Mouse (Mus musculus): Measurements from ENCODE around the gene St6galnac4. TPM values are rescaled to one million over a fixed set of nuclear protein-coding genes. Genes with fewer than 3 reads are reported as not detected.
A peak's percentile ranks its signal among the peaks of the same experiment; 100 is the strongest.

Gene St6galnac4
- polyA plus RNA-seq, 1 experiment from 2014 or later: 7.4 TPM

DNA sequence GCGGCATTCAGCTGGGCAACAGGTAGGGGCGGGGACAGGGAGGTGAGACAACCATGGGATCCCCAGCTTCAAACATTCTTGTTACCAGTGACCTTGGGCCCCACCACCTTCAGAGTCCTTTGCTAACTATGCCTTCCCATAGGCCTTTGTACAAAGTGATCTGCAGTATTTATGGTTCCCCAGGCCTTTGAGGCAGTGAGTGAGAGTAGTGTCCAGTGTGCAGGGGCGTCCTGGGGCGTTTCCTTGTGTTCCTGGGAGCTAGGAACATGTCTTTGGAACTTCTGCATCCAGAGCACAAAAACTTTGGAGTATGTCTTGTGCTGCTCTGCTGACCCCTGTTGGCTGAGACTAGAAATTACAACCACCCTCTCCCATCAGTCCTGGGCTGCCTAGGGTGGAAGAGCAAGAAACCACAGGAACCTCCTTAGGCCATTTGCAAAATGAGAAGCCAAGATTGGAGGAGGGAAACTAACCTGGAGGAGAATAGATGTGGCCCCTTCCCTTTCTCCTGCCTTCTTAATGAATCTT is 20.3 kb upstream of the St6galnac4 start:
- Histone ChIP-seq H3K27me3 (ENCODE audit: control insufficient read depth, insufficient read depth, low read depth, low read length) (no peaks in the 10 kb centered on the region), H3K27ac (ENCODE audit: low read length) (no peak overlapping the region), H3K4me1 (ENCODE audit: control insufficient read depth, low read depth, low read length) (peaks cover 4% of the 10 kb centered on the region), H3K4me3 (ENCODE audit: low read depth, low read length) (no peak overlapping the region), H3K9ac (ENCODE audit: low read depth, low read length) (no peak overlapping the region), H3K36me3 (ENCODE audit: control insufficient read depth, insufficient read depth) (0 out of 2 replicates have a peak, but pooled peaks cover 2% of the 10 kb centered on the region), H3K9me3 (replicated peaks; ENCODE audit: control insufficient read depth, low read length) (no peaks in the 10 kb centered on the region), H3K4me2 (ENCODE audit: low read depth, low read length) (no peak overlapping the region)
- WGBS (ENCODE audit: insufficient replicate concordance): 28% methylated on average over 4 of the region's 4 CpGs
- ATAC-seq (ENCODE audit: low read depth): no peak

DNA sequence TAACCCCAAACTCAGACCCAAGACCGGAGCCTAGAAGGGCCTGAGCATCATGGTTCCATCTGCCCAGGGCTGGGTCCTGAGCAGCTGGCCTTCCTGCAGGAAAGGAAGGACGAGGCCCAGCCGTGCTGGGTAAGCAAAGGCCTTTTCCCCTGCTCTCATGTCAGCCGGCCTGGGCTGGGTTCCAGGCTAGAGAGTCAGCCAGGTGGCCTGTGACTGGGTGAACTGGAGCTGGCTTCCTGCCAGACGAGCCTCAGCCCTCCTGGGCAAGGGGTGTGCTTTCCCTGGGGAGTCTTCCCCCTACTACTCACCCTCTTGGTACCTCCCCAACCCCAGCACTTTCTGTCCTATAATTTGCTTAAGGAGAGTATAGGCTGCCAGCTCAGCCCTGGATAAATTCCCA is 18.7 kb upstream of the St6galnac4 start:
- no peak overlapping the region for H3K4me2 ChIP-seq (ENCODE audit: low read depth, low read length)
- peaks cover 11% of the 10 kb centered on the region for H3K4me1 ChIP-seq (ENCODE audit: control insufficient read depth, low read depth, low read length)
- WGBS (ENCODE audit: insufficient replicate concordance): 45% methylated on average over 5 of the region's 5 CpGs
- ATAC-seq (ENCODE audit: low read depth): no peak
- no peak overlapping the region for H3K27ac ChIP-seq (ENCODE audit: low read length)
- H3K9ac ChIP-seq (ENCODE audit: low read depth, low read length): no peak overlapping the region
- H3K36me3 ChIP-seq (ENCODE audit: control insufficient read depth, insufficient read depth): peaks cover 7% of the 10 kb centered on the region; the same call in 1 of the 2 replicates
- H3K27me3 ChIP-seq (ENCODE audit: control insufficient read depth, insufficient read depth, low read depth, low read length): no peaks in the 10 kb centered on the region
- H3K4me3 ChIP-seq (ENCODE audit: low read depth, low read length): no peak overlapping the region
- no peaks in the 10 kb centered on the region for H3K9me3 ChIP-seq (replicated peaks; ENCODE audit: control insufficient read depth, low read length)

DNA sequence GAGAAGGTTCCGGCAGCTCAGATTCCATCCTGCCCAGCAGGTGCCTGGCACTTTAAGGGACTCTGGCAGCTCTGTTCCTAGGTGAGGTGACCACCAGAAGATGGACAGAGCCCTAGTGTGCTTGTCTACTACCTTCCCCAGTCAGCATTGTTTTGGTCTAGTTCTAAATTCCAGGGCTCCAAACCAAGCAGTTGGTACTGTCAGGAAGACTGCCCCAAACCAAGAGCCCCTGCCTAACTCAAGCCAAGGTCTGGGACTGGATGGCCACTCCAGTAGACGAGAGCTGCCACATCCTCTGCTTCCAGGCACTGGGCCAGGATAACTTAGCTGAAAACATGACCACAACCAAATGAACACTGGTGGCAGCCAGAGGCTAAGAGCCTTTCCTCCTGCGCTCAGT is 18.0 kb upstream of the St6galnac4 start:
- no peak for ATAC-seq (ENCODE audit: low read depth)
- 82% methylated on average over 3 of the region's 3 CpGs for WGBS (ENCODE audit: insufficient replicate concordance)
- H3K27me3 ChIP-seq (ENCODE audit: control insufficient read depth, insufficient read depth, low read depth, low read length): no peaks in the 10 kb centered on the region
- H3K9me3 ChIP-seq (replicated peaks; ENCODE audit: control insufficient read depth, low read length): no peaks in the 10 kb centered on the region
- no peak overlapping the region for H3K9ac ChIP-seq (ENCODE audit: low read depth, low read length)
- no peak overlapping the region for H3K4me2 ChIP-seq (ENCODE audit: low read depth, low read length)
- peaks cover 7% of the 10 kb centered on the region; the same call in 1 of the 2 replicates for H3K36me3 ChIP-seq (ENCODE audit: control insufficient read depth, insufficient read depth)
- no peak overlapping the region for H3K27ac ChIP-seq (ENCODE audit: low read length)
- no peak overlapping the region for H3K4me3 ChIP-seq (ENCODE audit: low read depth, low read length)
- H3K4me1 ChIP-seq (ENCODE audit: control insufficient read depth, low read depth, low read length): peaks cover 11% of the 10 kb centered on the region

DNA sequence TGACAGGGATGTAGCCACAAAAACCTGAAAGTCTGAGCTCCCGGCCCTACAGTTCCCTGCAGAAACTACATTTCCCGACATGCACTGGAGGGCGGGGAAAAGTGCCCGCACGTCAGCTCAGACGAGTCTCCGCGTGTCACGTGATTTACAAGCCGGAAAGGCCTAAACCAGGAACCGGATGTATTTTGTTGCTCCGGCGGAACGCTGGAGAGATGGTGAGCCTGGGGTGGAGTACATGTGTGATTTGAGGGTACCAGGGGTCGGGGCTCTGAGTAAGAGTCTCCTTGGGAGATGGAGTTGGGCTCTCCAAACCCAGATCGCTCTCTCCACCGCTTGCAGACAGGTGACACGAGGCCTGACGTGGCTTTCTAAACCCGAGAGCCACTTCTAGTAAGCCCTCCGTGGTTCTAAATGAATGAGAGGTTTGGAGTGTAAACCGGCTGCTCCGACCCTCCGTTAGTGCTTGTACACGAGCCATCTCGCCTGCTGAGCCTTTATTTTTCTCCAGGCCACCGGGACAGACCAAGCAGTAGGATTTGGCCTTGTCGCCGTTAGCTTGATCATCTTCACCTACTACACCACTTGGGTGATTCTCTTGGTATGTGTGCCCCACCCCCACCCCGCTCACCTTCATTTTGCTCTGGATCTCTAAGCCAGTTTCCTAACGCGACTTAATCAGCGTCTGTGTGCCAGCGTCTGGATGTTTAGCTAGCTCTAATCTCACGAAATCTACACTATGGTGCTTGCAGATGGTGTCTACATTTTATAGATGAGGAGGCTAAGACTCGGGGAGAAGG is 16.0 kb upstream of the St6galnac4 start, which contains the start of gene Dpm2:
Gene Dpm2 (plus strand): TSS at position 161 of the 797 bp plus-strand sequence.
- peak within 1 kb of the TSS; percentile 87 for H3K4me3 ChIP-seq (ENCODE audit: low read depth, low read length)
- H3K9me3 ChIP-seq (replicated peaks; ENCODE audit: control insufficient read depth, low read length): no peaks in the 10 kb centered on the region
- H3K9ac ChIP-seq (ENCODE audit: low read depth, low read length): peak within 1 kb of the TSS; percentile 82
- peaks cover 7% of the 10 kb centered on the region; the same call in 1 of the 2 replicates for H3K36me3 ChIP-seq (ENCODE audit: control insufficient read depth, insufficient read depth)
- peak within 1 kb of the TSS; percentile 85 for H3K4me2 ChIP-seq (ENCODE audit: low read depth, low read length)
- WGBS (ENCODE audit: insufficient replicate concordance): under 1% methylated on average over 36 of the region's 36 CpGs
- ATAC-seq (ENCODE audit: low read depth): peak; percentile 86
- peaks cover 18% of the 10 kb centered on the region for H3K4me1 ChIP-seq (ENCODE audit: control insufficient read depth, low read depth, low read length)
- no peaks in the 10 kb centered on the region; the same call in 1 of the 2 replicates for H3K27me3 ChIP-seq (ENCODE audit: control insufficient read depth, insufficient read depth, low read depth, low read length)
- peak within 1 kb of the TSS; percentile 69 for H3K27ac ChIP-seq (ENCODE audit: low read length)

DNA sequence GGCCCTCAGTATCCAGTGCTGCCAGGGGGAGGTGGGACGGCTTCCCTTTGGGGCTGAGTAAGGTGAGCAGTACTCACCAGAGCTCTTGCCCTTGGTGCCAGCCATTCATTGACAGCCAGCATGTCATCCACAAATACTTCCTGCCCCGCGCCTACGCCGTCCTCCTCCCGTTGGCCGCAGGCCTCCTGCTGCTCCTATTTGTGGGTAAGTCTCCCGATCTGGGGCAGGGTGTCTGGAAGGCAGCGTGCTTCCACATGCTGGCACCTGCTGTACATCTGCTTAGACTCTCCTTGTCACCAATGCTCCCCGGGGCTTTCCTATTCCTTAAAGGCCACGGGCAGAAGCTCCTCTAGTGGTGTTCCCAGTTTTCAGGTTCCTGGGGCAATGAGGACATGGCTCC is 14.7 kb upstream of the St6galnac4 start:
- H3K36me3 ChIP-seq (ENCODE audit: control insufficient read depth, insufficient read depth): peaks cover 7% of the 10 kb centered on the region; the same call in 1 of the 2 replicates
- no peak overlapping the region for H3K27ac ChIP-seq (ENCODE audit: low read length)
- no peak overlapping the region for H3K9ac ChIP-seq (ENCODE audit: low read depth, low read length)
- H3K4me3 ChIP-seq (ENCODE audit: low read depth, low read length): no peak overlapping the region
- 89% methylated on average over 11 of the region's 11 CpGs for WGBS (ENCODE audit: insufficient replicate concordance)
- H3K27me3 ChIP-seq (ENCODE audit: control insufficient read depth, insufficient read depth, low read depth, low read length): no peaks in the 10 kb centered on the region; the same call in 1 of the 2 replicates
- H3K4me2 ChIP-seq (ENCODE audit: low read depth, low read length): peak overlapping the region; percentile 85; the same call in 1 of the 2 replicates
- H3K4me1 ChIP-seq (ENCODE audit: control insufficient read depth, low read depth, low read length): peaks cover 18% of the 10 kb centered on the region
- ATAC-seq (ENCODE audit: low read depth): no peak
- H3K9me3 ChIP-seq (replicated peaks; ENCODE audit: control insufficient read depth, low read length): no peaks in the 10 kb centered on the region

DNA sequence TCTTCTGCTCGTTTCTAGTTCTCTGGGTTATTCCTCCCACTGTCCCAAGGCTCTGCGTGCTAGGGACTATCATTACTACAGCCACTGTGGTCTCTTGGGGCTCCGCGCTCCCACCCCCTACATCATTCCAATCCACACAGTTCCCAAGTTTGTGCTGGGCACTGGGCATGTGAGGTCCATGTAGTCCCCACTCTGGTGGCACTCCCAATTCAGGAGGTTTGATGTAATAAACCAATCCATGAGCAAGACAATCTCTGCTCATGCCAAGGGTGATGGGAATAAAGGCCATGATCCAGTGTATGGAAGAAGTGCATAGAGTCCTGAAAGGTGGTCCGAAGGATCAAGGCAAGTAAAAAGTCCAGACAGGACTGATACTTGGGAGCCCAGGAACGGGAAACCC is 12.4 kb upstream of the St6galnac4 start, which contains the start of gene Pip5kl1:
Gene Pip5kl1 (plus strand): TSS at position 301 of the 400 bp plus-strand sequence.
- Histone ChIP-seq H3K27ac (ENCODE audit: low read length) (no peak within 1 kb of the TSS), H3K4me3 (ENCODE audit: low read depth, low read length) (peak within 1 kb of the TSS; percentile 22), H3K36me3 (ENCODE audit: control insufficient read depth, insufficient read depth) (peaks cover 5% of the 10 kb centered on the region; the same call in 1 of the 2 replicates)

DNA sequence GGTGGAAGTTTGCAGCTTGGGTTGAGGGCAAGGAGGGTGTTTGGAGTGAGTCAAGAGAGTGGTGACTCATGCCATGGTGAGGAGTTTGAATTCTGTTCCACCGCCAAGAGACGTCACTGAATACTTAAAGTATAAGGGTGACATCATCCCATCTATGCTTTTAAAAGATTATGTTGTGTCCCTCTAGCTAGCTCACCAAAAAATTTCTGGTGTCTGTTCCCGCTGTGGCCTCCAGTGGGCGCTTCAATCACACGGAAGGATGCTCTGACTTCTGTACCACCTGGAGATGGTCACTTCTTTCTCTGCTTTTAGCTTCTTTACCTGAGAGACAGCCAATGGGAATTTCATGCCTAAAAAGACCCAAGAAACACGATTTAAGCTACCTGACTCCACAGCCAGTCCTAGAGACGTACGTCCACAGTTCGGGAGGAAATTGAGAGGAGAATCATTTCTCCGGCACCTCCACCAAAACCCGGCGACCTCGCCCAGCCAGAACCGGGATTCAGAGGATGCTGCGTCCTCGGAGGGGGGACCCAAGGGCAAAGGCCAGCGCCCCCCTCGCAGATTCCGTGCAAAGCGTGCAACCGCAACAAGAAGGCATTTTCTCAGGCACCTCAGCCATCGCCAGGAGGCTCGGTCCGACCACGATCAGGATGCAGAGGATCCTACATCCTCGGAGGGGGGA is 11.9 kb upstream of the St6galnac4 start:
- H3K36me3 ChIP-seq (ENCODE audit: control insufficient read depth, insufficient read depth): peaks cover 5% of the 10 kb centered on the region; the same call in 1 of the 2 replicates
- WGBS (ENCODE audit: insufficient replicate concordance): 3% methylated on average over 26 of the region's 26 CpGs
- no peak overlapping the region for H3K9ac ChIP-seq (ENCODE audit: low read depth, low read length)
- no peaks in the 10 kb centered on the region for H3K9me3 ChIP-seq (replicated peaks; ENCODE audit: control insufficient read depth, low read length)
- ATAC-seq (ENCODE audit: low read depth): no peak
- H3K4me2 ChIP-seq (ENCODE audit: low read depth, low read length): peak overlapping the region; percentile 51
- peaks cover 23% of the 10 kb centered on the region for H3K27me3 ChIP-seq (ENCODE audit: control insufficient read depth, insufficient read depth, low read depth, low read length)
- H3K4me3 ChIP-seq (ENCODE audit: low read depth, low read length): peak overlapping the region; percentile 22
- peaks cover 18% of the 10 kb centered on the region for H3K4me1 ChIP-seq (ENCODE audit: control insufficient read depth, low read depth, low read length)
- H3K27ac ChIP-seq (ENCODE audit: low read length): no peak overlapping the region

More for the DNA sequence above, 12.4 kb upstream of the St6galnac4 start, which contains the start of gene Pip5kl1:
- Histone ChIP-seq H3K27me3 (ENCODE audit: control insufficient read depth, insufficient read depth, low read depth, low read length) (peaks cover 18% of the 10 kb centered on the region), H3K9ac (ENCODE audit: low read depth, low read length) (no peak within 1 kb of the TSS), H3K4me1 (ENCODE audit: control insufficient read depth, low read depth, low read length) (peaks cover 18% of the 10 kb centered on the region), H3K9me3 (replicated peaks; ENCODE audit: control insufficient read depth, low read length) (no peaks in the 10 kb centered on the region), H3K4me2 (ENCODE audit: low read depth, low read length) (peak within 1 kb of the TSS; percentile 51)
- WGBS (ENCODE audit: insufficient replicate concordance): 71% methylated on average over 6 of the region's 6 CpGs
- no peak for ATAC-seq (ENCODE audit: low read depth)

DNA sequence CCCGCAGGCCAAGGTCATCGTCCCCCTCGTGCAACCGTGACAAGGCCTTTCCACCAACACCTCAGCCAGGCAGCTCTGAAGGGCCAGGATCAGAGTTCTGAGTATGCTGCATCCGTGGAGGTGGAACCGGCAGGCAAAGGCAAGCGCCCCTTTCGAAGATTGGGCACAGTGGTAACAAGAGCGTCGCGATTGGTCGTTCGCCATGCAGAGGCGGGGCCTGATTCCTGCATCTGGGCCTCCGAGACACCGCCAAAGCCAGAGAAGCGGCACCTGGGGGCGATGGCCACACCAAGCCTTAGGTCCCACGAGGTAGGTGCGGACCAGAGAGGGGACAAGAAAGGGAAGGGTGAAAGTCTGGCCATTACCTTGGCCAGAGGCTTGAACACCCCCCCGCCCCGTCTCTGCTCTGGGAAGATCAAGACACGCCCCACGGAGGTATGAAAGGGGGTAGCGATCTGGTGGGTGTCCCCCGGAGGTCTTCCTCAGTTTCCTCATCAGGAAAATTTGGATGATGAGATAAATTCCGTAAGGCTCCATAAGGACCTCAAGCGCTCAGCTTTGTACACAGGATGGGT is 11.2 kb upstream of the St6galnac4 start, which contains the start of gene 9430097D07Rik:
Gene 9430097D07Rik (minus strand): TSS at position 99 of the 575 bp plus-strand sequence.
- no peak within 1 kb of the TSS for H3K27ac ChIP-seq (ENCODE audit: low read length)
- peak within 1 kb of the TSS; percentile 22 for H3K4me3 ChIP-seq (ENCODE audit: low read depth, low read length)
- peaks cover 18% of the 10 kb centered on the region for H3K4me1 ChIP-seq (ENCODE audit: control insufficient read depth, low read depth, low read length)
- no peaks in the 10 kb centered on the region for H3K9me3 ChIP-seq (replicated peaks; ENCODE audit: control insufficient read depth, low read length)
- WGBS (ENCODE audit: insufficient replicate concordance): 13% methylated on average over 28 of the region's 28 CpGs
- ATAC-seq (ENCODE audit: low read depth): peak; percentile 27
- H3K9ac ChIP-seq (ENCODE audit: low read depth, low read length): no peak within 1 kb of the TSS
- peaks cover 25% of the 10 kb centered on the region for H3K27me3 ChIP-seq (ENCODE audit: control insufficient read depth, insufficient read depth, low read depth, low read length)
- H3K36me3 ChIP-seq (ENCODE audit: control insufficient read depth, insufficient read depth): peaks cover 5% of the 10 kb centered on the region; the same call in 1 of the 2 replicates
- peak within 1 kb of the TSS; percentile 51 for H3K4me2 ChIP-seq (ENCODE audit: low read depth, low read length)

All from liver, embryonic 16.5 days (tissue).